Mouse (Mus musculus) forebrain, embryonic 15.5 days (tissue): ENCODE data around the gene Zbtb4. TPM values are rescaled to one million over a fixed set of nuclear protein-coding genes. Genes with fewer than 3 reads are reported as not detected.

Experiments used
- ATAC-seq: fragments of 200-750 bp; cut with Nextera tagmentation; replicated peaks from 2 replicates; pipeline ENCODE4 v1.8.0; 2017; ENCODE audit warnings: mild to moderate bottlenecking, moderate TSS enrichment, moderate library complexity
- H3K27ac ChIP-seq: fragments of 300-500 bp; sonication (generic); replicated peaks from 2 replicates; pipeline ENCODE4 v1.5.1; 2015; ENCODE audit warnings: mild to moderate bottlenecking, inconsistent platforms
- H3K27me3 ChIP-seq: fragments of 300-500 bp; sonication (generic); 2 replicates; pipeline ENCODE4 v1.6.1; 2015; ENCODE audit warnings: inconsistent platforms
- H3K36me3 ChIP-seq: fragments of 300-500 bp; sonication (generic); 2 replicates; pipeline ENCODE4 v1.6.1; 2015; ENCODE audit warnings: mild to moderate bottlenecking, inconsistent platforms
- H3K4me1 ChIP-seq: fragments of 300-500 bp; sonication (generic); 2 replicates; pipeline ENCODE4 v1.6.1; 2015; ENCODE audit warnings: inconsistent platforms
- H3K4me2 ChIP-seq: fragments of 300-500 bp; sonication (generic); replicated peaks from 2 replicates; pipeline ENCODE4 v1.6.1; 2015; ENCODE audit warnings: mild to moderate bottlenecking, inconsistent platforms
- H3K4me3 ChIP-seq: fragments of 300-500 bp; sonication (generic); 2 replicates; pipeline ENCODE4 v1.5.1; 2015; ENCODE audit warnings: mild to moderate bottlenecking, inconsistent platforms
- H3K9ac ChIP-seq: fragments of 300-500 bp; sonication (generic); replicated peaks from 2 replicates; pipeline ENCODE4 v1.6.1; 2015; ENCODE audit warnings: mild to moderate bottlenecking, inconsistent platforms
- H3K9me3 ChIP-seq: fragments of 300-500 bp; sonication (generic); 2 replicates; pipeline ENCODE4 v1.6.1; 2016; ENCODE audit warnings: inconsistent platforms
- WGBS: fragments of 180-500 bp; shearing (Covaris S2); methylation state at CpG from one replicate; pipeline ENCODE4 v1.1.7; 2015; ENCODE audit warnings: mixed read lengths; 5-methylcytosine and 5-hydroxymethylcytosine counted together
- polyA plus RNA-seq: library from polyadenylated mRNA; unstranded; fragments of >200 nt; fragmentation: Nextera tagmentation; extraction: Ambion mirVana; gene quantifications from 2 replicates; pipeline ENCODE4 v1.2.1, GENCODE M21; 2015

The Zbtb4 gene
- polyA plus RNA-seq, 1 experiment from 2014 or later: 3.2 TPM

- WGBS: 79% methylated on average over 4 of the region's 4 CpGs
- H3K36me3 ChIP-seq: no peaks in the 10 kb centered on the region
- H3K4me2 ChIP-seq: peak overlapping the region; percentile 51; the same call in 1 of the 2 replicates
- H3K9ac ChIP-seq: no peak overlapping the region
- no peak for ATAC-seq
- peak overlapping the region; percentile 79; the same call in 1 of the 2 replicates for H3K4me3 ChIP-seq
- peaks cover 23% of the 10 kb centered on the region for H3K4me1 ChIP-seq
- no peak overlapping the region for H3K27ac ChIP-seq
- H3K9me3 ChIP-seq: no peaks in the 10 kb centered on the region
- H3K27me3 ChIP-seq: no peaks in the 10 kb centered on the region
Observed at GRCm38 (mm10) chr11:69767625-69767909, 1.9 kb downstream of the Zbtb4 start.

- Histone ChIP-seq H3K36me3 (peaks cover 8% of the 10 kb centered on the region), H3K27ac (no peak overlapping the region), H3K4me3 (no peak overlapping the region), H3K9ac (no peak overlapping the region), H3K4me2 (no peak overlapping the region), H3K4me1 (no peaks in the 10 kb centered on the region), H3K9me3 (no peaks in the 10 kb centered on the region), H3K27me3 (no peaks in the 10 kb centered on the region)
- WGBS: 56% methylated on average over 5 of the region's 5 CpGs
- ATAC-seq: no peak
Observed at GRCm38 (mm10) chr11:69774961-69775360, 9.2 kb downstream of the Zbtb4 start.

GRCm38 (mm10) chr11:69775716-69776115, 10.0 kb downstream of the Zbtb4 start:
- no peak for ATAC-seq
- peaks cover 8% of the 10 kb centered on the region for H3K36me3 ChIP-seq
- H3K9ac ChIP-seq: no peak overlapping the region
- H3K4me2 ChIP-seq: no peak overlapping the region
- 76% methylated on average over 10 of the region's 10 CpGs for WGBS
- H3K27ac ChIP-seq: no peak overlapping the region
- H3K9me3 ChIP-seq: no peaks in the 10 kb centered on the region
- H3K4me1 ChIP-seq: no peaks in the 10 kb centered on the region
- H3K27me3 ChIP-seq: no peaks in the 10 kb centered on the region
- no peak overlapping the region for H3K4me3 ChIP-seq

- ATAC-seq: no peak
- Histone ChIP-seq H3K36me3 (peaks cover 8% of the 10 kb centered on the region), H3K4me2 (no peak overlapping the region), H3K9ac (no peak overlapping the region), H3K4me1 (no peaks in the 10 kb centered on the region), H3K27ac (no peak overlapping the region), H3K9me3 (no peaks in the 10 kb centered on the region), H3K27me3 (no peaks in the 10 kb centered on the region), H3K4me3 (no peak overlapping the region)
- 89% methylated on average over 20 of the region's 20 CpGs for WGBS
Observed at GRCm38 (mm10) chr11:69776488-69776887, 10.8 kb downstream of the Zbtb4 start.

GRCm38 (mm10) chr11:69777504-69778257, 12.0 kb downstream of the Zbtb4 start:
- Histone ChIP-seq H3K4me3 (no peak overlapping the region), H3K9ac (no peak overlapping the region), H3K27ac (no peak overlapping the region), H3K27me3 (no peaks in the 10 kb centered on the region), H3K36me3 (peaks cover 8% of the 10 kb centered on the region), H3K4me2 (no peak overlapping the region), H3K4me1 (no peaks in the 10 kb centered on the region), H3K9me3 (no peaks in the 10 kb centered on the region)
- WGBS: 65% methylated on average over 26 of the region's 26 CpGs
- 0 out of 2 replicates have a peak, but pooled peaks have one; percentile 41 for ATAC-seq

DNA sequence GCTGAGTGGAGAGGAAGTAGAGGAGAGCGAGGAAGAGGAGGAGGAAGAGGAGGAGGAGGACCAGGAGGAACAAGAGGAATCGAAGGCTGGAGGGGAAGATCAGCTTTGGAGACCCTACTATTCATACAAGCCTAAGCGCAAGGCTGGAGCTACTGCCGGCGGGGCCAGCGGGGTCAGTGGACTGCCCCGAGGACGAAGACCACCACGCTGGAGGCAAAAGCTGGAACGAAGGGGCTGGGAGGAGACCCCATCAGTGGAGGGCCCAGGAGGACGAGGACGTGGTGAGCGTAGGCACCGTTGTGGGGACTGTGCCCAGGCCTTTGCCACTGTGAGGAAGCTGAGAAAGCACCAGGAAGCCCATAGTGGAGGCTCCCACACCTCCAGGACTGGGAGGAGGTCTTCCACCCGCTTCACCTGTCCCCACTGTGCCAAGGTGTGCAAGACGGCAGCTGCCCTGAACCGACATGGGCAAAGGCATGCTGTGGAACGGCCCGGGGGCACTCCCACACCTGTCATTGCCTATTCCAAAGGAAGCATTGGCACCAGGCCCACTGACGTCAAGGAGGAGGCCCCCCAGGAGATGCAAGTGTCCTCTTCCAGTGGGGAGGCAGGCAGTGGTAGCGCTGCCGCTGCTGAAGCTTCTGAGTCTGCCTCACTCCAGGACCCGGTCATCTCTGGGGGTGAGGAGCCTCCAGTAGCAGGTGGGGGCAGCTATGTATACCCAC, 12.7 kb downstream of the Zbtb4 start:
- Histone ChIP-seq H3K4me2 (no peak overlapping the region), H3K4me1 (no peaks in the 10 kb centered on the region), H3K4me3 (no peak overlapping the region), H3K36me3 (peaks cover 8% of the 10 kb centered on the region), H3K9me3 (no peaks in the 10 kb centered on the region), H3K27ac (no peak overlapping the region), H3K9ac (no peak overlapping the region), H3K27me3 (no peaks in the 10 kb centered on the region)
- WGBS: 71% methylated on average over 23 of the region's 23 CpGs
- no peak for ATAC-seq

- Histone ChIP-seq H3K36me3 (peaks cover 8% of the 10 kb centered on the region), H3K4me3 (no peak overlapping the region), H3K4me2 (no peak overlapping the region), H3K4me1 (no peaks in the 10 kb centered on the region), H3K27ac (no peak overlapping the region), H3K9me3 (no peaks in the 10 kb centered on the region), H3K27me3 (no peaks in the 10 kb centered on the region), H3K9ac (no peak overlapping the region)
- 59% methylated on average over 7 of the region's 7 CpGs for WGBS
- ATAC-seq: no peak
Observed at GRCm38 (mm10) chr11:69778985-69779384, 13.3 kb downstream of the Zbtb4 start.

DNA sequence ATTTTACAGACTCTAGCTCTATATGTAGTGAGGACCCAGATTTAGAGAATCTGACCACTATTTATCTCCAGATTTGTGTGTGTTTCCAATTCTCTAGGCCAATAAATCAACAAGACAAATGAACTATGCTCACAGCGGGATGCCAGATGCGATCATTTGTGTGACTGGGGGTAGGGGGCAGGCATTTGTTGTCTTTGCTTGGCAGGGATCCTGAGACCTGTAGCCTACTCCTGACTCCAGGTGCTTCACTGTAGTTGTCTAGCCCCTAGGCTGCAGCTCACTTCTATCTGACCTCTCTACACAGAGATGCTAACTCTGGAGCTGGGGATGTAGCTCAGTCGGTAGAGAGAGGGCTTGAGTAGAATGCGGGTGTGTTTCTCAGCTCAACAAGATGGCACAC, 16.1 kb downstream of the Zbtb4 start:
- ATAC-seq: no peak
- no peaks in the 10 kb centered on the region for H3K4me1 ChIP-seq
- no peaks in the 10 kb centered on the region for H3K27me3 ChIP-seq
- no peak overlapping the region for H3K27ac ChIP-seq
- 41% methylated on average over 4 of the region's 4 CpGs for WGBS
- H3K4me2 ChIP-seq: no peak overlapping the region
- no peaks in the 10 kb centered on the region for H3K9me3 ChIP-seq
- no peak overlapping the region for H3K4me3 ChIP-seq
- H3K9ac ChIP-seq: no peak overlapping the region
- peaks cover 6% of the 10 kb centered on the region for H3K36me3 ChIP-seq

DNA sequence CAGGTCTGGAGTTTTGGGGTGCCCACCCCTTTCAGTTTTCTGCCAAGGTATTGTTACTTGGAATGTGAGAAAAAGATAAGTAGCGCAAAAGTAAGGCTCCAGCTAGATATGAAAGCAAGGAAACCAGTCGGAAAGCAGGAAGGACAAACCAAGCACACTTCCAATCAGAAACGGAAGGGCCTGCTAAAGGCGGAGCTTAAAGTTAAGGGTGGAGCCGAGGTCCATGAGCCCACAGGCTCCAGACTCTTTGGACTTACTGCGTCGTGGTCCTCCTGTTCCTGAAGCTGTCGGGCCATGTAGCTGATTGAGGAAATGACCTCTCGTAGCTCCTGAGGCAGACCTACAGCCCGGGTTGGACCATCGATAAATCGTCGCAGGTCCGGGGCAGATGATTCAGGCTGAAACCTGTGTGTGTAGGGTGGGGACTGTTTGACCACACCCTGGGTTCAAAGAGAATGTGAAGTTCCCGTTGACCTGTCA, 19.1 kb downstream of the Zbtb4 start:
- Histone ChIP-seq H3K27me3 (no peaks in the 10 kb centered on the region), H3K4me3 (no peak overlapping the region), H3K4me2 (no peak overlapping the region), H3K9me3 (no peaks in the 10 kb centered on the region), H3K9ac (no peak overlapping the region), H3K4me1 (no peaks in the 10 kb centered on the region), H3K36me3 (no peaks in the 10 kb centered on the region), H3K27ac (no peak overlapping the region)
- ATAC-seq: no peak
- WGBS: 44% methylated on average over 15 of the region's 15 CpGs

GRCm38 (mm10) chr11:69787306-69787705, 21.6 kb downstream of the Zbtb4 start:
- no peaks in the 10 kb centered on the region for H3K36me3 ChIP-seq
- no peak overlapping the region for H3K9ac ChIP-seq
- H3K27me3 ChIP-seq: no peaks in the 10 kb centered on the region
- no peak for ATAC-seq
- whole genome bisulfite sequencing: 89% methylated on average over 5 of the region's 5 CpGs
- no peak overlapping the region for H3K4me3 ChIP-seq
- H3K9me3 ChIP-seq: no peaks in the 10 kb centered on the region
- H3K4me1 ChIP-seq: no peaks in the 10 kb centered on the region
- no peak overlapping the region for H3K4me2 ChIP-seq
- H3K27ac ChIP-seq: no peak overlapping the region

DNA sequence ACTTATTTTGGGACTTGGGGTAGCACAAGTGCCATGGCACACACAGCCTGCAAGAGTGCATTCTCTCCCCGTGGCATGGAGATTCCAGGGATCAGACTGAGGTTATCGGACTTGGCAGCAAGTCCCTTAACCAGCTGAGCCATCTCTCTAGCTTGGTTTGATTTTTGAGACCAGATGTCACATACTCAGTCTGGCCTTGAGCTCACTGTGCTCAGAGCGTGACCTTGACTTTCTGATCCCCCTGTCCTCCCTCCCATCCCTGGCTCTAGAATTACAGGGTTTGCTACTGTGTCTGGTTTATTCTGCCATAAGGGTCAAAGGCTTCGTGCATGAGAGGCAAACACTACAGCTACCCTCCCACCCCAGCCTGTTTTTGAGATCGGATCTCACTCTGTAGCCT, 23.7 kb downstream of the Zbtb4 start:
- WGBS: 75% methylated on average over 5 of the region's 5 CpGs
- no peak overlapping the region for H3K9ac ChIP-seq
- no peaks in the 10 kb centered on the region for H3K9me3 ChIP-seq

GRCm38 (mm10) chr11:69791420-69791819, 25.7 kb downstream of the Zbtb4 start:
- no peak overlapping the region for H3K9ac ChIP-seq
- no peak overlapping the region for H3K4me3 ChIP-seq
- H3K27ac ChIP-seq: no peak overlapping the region
- no peak for ATAC-seq
- no peaks in the 10 kb centered on the region for H3K9me3 ChIP-seq
- no peaks in the 10 kb centered on the region for H3K36me3 ChIP-seq
- WGBS: 71% methylated on average over 5 of the region's 5 CpGs
- H3K27me3 ChIP-seq: peaks cover 7% of the 10 kb centered on the region; the same call in 1 of the 2 replicates
- peaks cover 13% of the 10 kb centered on the region for H3K4me1 ChIP-seq
- no peak overlapping the region for H3K4me2 ChIP-seq

More for the DNA sequence above, 23.7 kb downstream of the Zbtb4 start:
- H3K4me2 ChIP-seq: no peak overlapping the region
- H3K27ac ChIP-seq: no peak overlapping the region
- H3K4me1 ChIP-seq: no peaks in the 10 kb centered on the region
- no peak overlapping the region for H3K4me3 ChIP-seq
- H3K36me3 ChIP-seq: no peaks in the 10 kb centered on the region
- ATAC-seq: no peak
- H3K27me3 ChIP-seq: peaks cover 5% of the 10 kb centered on the region; the same call in 1 of the 2 replicates
